Mouse (Mus musculus): ENCODE results near the gene Fam90a1a. TPM values are rescaled to one million over a fixed set of nuclear protein-coding genes. Genes with fewer than 3 reads are reported as not detected.
"Not testable (repeated sequence)": the region's sequence is repeated elsewhere in the genome, so short reads cannot be mapped to it uniquely, and the experiment has no call there.

Fam90a1a gene
- total RNA-seq (2021), result not detected
- long read RNA-seq, experiment 1, result 0 reads
- long read RNA-seq, experiment 2, result 0 reads

DNA sequence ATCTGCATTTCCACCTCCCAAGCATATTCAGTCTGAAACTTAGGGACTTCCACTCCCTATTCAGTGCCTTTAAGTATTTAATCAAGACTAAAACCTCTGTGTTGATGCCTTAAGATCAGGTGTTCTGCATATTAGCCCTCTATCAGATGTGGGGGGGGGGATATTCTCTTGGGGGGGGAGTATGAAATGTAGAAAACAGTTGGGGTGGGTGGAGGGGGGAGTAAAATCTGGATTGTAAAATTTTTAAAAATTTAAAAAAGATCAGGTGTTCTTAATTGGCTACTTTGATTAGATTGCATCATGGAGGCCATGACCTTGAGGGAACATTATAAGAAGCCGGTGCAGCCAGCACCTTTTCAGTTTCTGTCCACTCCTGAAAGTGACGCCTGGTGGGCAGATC, at the start of gene Fam90a1a:
Gene Fam90a1a (plus strand): TSS at position 301 of the 400 bp plus-strand sequence.
- intact Hi-C loops (cut with DNase I), result loop anchor here (5.0 kb wide), 1 partner anchor 201 kb away; no protein-coding TSS in a partner anchor

DNA sequence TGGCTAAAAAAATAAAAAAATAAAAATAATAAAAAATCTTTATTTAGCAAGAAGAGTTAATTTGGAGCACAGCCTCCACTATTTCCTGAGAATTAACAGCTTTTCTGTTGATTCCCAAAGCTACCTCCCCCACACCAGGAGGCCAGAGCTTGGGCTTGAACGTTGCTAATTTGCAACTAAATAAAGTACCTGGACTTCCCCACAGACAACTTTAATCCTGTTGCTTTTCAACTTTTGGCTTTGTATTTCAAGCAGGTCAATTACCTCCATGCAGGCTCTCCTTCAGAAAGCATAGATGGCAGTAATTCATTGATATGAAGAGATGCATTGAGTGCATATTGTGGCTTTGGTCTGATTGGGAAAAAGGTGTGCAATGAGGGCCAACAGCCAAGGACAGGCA, 46.6 kb upstream of the Fam90a1a start:
- DNase-seq (ENCODE audit: low spot score in 2 of 2), result no peak
- intact Hi-C loops (cut with DNase I), result no loop called here

More for the DNA sequence above, at the start of gene Fam90a1a:
- no peak for DNase-seq (ENCODE audit: low spot score in 2 of 2)

DNA sequence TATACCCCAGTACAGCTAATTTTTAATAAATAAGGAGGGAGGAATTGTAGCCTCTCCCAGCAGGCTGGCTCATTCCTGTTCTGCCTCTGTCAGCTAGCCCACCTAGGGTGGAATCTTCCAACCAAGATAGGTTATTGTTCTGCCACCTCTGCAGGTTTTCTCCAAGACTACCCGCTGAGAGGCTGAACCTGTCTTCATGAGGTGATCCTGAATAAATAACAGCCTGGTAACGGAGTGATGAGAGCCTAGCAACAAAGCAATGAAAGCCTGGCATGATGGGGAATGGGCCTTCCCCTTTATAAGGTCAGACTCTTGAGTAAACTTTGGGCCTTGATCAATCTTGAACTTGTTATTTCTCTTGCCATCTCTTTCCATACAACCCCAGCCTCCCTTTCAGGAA, 46.0 kb upstream of the Fam90a1a start:
- DNase-seq (ENCODE audit: low spot score in 2 of 2), result no peak
- intact Hi-C loops (cut with DNase I), result no loop called here

DNA sequence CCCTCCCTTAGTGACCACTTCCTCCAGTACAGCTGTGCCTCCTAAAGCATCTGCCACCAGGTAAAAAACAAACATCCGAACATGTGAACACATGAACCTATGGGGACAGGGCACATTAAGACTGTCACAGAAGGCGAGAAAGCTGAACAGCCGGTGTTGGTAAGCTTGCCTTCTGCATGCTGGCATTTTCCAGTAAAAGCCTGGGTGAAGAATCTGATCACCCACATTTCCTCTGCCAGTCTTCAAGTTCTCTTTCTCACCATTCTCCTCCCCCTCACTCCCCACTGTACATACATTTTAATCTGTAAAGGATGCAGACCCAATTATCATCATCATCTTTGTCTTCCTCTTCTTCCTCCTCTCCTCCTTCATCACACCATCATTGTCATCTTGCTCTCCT, 42.9 kb upstream of the Fam90a1a start:
- intact Hi-C loops (cut with DNase I), result no loop called here
- DNase-seq (ENCODE audit: low spot score in 2 of 2), result peak in 1 of 2 experiments; percentile 22

DNA sequence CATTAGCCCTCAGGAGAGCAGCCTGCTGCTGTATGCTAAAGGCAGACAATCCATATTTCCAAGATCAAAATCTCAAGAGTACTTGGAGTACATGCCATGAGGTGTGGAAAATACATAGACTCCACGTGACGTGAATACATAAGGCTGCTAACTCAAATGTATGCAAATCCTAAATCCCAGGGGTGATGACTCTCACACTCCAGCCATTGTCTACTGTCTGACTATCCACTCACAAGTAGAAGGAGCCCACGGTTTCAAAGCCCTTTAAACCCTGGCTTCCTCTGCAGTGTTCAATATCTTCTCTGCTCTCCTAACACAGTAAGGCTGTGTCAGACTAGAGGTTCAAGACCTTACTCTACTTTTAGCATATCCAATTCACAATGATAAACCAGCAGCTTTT, 27.8 kb upstream of the Fam90a1a start:
- intact Hi-C loops (cut with DNase I); DNase-seq (ENCODE audit: low spot score in 2 of 2): not testable (repeated sequence)

DNA sequence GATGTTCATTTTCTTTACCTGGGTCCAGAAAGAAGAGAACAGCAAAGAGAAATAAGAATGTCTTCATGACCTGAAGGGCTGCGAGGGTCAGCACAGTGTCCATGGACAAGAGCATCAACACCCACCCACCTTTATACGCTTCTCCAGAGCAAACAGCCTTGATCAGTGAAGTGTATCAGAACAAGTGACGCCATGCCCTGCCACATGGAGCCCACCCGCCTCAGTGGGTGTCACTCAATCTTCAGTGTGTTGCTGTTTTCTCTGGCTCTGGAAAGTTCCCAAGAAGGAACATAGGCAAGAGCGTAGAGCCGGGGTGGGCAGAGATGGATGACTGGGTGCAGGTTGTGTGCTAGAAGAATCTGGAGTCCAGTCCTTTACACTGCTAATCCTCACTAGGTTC, 25.9 kb upstream of the Fam90a1a start, which contains the start of gene Defb15:
Gene Defb15 (minus strand): TSS at position 101 of the 400 bp plus-strand sequence.
- DNase-seq (ENCODE audit: low spot score in 2 of 2), result no peak
- intact Hi-C loops (cut with DNase I), result no loop called here

DNA sequence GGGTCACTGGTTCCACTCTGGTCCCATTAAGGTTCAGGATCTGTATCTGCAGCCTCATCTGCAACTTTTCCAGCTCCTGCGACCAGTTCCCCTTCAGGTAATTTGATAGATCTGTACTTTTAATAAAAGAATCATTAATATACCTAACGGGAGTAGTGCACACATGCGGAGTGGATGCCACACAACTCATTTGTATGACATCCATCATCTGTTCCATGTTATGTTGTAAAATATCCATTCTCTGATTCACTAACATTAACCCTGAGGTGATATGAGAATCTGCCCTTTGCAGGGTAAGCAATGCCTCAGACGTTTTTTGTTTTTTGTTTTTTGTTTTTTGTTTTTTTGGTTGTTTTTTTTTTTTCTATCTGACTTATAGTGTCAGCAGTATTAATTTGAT, 20.5 kb upstream of the Fam90a1a start, which contains the start of gene Defb35:
Gene Defb35 (plus strand): TSS at position 301 of the 400 bp plus-strand sequence.
- DNase-seq (ENCODE audit: low spot score in 2 of 2); intact Hi-C loops (cut with DNase I): not testable (repeated sequence)

DNA sequence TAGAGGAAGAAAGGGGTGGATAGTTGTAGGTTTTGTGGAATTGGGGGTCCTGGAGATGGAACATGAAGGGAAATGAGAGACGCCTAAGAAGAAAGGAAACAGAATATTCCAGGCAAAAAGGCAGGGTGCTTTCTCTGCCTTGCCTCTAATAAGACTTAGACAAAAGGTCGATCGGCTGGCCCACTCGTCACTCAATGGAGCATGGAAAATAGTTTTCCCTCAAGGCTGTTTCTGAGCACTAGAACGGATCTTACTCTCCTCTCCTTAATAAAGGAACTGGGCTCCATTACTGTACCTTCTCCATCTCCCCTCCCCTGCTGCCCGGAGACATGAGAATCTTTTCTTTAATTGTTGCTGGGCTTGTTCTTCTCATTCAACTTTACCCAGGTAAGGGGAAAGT, 12.1 kb upstream of the Fam90a1a start, which contains the start of gene Defb13:
Gene Defb13 (plus strand): TSS at position 301 of the 400 bp plus-strand sequence.
- intact Hi-C loops (cut with DNase I), result no loop called here
- no peak for DNase-seq (ENCODE audit: low spot score in 2 of 2)

DNA sequence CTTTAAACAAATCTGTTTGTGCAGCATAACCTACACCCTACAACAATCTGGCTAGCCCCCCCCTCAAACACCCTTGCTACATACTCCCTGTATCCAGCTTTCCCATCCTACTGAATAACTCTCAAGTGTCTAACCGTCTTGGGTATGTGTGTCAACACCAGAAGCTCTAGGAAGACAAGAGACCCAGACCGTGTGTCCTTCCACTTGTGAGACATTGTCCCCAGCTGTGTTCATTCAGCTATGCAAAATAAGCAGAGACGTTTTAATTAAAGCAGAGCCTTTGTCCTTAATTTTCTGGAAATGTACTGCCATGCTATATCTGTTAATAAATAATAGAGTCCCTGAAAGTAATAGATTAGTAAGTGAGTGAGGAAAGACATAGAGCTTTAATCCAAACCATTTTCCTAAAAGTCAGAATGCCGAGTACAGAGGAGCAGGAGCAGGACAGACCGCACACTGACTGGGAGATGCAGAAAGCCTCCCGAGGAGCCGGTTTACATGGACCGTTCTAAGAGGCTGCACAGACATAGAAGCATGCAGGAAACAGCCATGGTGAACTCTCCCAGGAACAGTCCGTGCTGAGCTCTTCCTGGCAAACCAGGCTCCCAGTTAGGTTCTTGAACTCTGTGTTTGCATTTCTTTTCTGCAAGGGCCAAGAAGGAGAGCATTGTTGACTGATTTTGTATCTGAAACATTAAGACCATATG, 11.1 kb upstream of the Fam90a1a start:
- intact Hi-C loops (cut with DNase I), result no loop called here
- no peak for DNase-seq (ENCODE audit: low spot score in 2 of 2)

DNA sequence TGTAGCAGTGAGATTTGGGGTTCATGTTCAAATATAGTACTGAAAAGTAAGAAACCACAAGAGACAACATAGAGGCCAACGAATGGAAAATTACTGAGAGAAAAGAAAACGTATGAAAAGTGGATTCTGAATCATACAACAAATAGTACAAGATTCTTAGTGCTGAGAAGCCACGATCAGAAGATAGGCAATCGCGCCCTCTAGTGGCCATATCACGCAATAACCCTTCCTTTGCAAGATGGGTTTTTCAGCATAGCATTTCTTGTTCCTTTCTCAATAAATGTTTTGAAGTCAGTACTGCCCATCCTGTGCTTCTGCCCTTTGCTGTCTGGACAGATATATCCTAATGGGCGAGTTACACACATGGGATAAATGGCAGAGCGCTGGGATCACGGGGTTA, 3.2 kb upstream of the Fam90a1a start:
- intact Hi-C loops (cut with DNase I), result loop anchor here (5.0 kb wide), 1 partner anchor 198 kb away; no protein-coding TSS in a partner anchor

DNA sequence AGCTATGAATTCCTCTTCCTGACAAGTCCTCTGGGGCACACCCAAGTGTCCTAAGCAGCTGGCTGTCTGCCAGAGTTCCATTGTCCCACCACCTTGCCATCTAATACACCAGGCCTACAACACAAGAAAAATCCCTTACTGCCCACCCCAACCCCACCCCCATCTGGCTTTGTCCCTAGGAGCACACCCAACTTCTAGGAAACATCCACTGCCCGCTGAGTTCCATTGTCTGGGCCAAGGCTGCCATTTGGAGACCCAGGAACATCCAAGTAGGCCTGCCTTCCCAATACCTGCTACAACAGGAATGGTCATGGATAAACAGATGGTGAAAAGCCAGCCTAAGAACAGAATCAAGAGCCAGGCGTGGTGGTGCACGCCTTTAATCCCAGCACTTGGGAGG, 2.2 kb upstream of the Fam90a1a start:
- intact Hi-C loops (cut with DNase I), result loop anchor here (5.0 kb wide), 1 partner anchor 199 kb away; no protein-coding TSS in a partner anchor

More for the DNA sequence above, 3.2 kb upstream of the Fam90a1a start:
- DNase-seq (ENCODE audit: low spot score in 2 of 2), result peak; percentile 69 to 74

DNA sequence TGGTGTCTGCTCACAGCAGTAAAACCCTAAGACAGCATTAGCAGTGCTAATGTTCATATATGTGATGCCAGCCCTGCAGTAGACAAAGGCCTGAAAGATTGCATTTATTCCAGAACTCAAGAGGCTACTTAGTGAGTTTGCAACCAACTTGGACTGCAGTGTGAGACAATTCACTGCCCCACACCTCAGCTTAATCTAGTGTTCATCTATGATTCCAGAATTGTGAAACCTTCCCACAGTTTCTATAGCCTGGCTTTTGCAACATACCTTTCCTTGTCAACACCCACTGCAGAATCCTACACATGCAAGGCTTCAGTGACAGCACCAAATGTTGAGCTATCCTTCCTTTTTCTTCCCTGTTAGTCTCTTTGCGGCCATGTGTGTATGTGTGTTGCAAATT, 8.1 kb downstream of the Fam90a1a start:
- intact Hi-C loops (cut with DNase I), result loop anchor here (10.0 kb wide), 1 partner anchor 972 kb away; no protein-coding TSS in a partner anchor
- no peak for DNase-seq (ENCODE audit: low spot score in 2 of 2)

More for the DNA sequence above, 2.2 kb upstream of the Fam90a1a start:
- DNase-seq (ENCODE audit: low spot score in 2 of 2), result no peak

DNA sequence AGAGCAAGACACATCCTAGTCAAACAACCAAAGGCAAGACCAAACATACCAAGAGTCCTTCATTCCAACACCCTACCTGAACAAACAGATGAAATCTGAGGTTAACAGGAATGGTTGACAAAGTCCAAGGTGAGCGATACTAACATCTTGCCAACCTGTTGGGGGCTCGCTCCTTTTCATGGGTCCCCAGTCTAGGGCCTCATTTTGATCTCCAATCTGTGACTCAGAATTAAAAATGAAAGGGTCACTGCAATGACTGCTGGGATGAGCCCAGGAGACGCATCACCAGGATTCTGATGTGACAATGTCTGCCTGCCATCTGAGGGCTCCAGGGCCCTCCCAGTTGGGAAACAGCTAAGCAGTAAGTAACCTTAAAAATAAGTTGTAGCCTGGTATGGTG, 11.0 kb downstream of the Fam90a1a start, which contains the start of gene Ccdc70:
Gene Ccdc70 (plus strand): TSS at position 301 of the 400 bp plus-strand sequence.
- DNase-seq (ENCODE audit: low spot score in 2 of 2), result no peak
- intact Hi-C loops (cut with DNase I), result loop anchor here (10.0 kb wide), 1 partner anchor 975 kb away; no protein-coding TSS in a partner anchor

DNA sequence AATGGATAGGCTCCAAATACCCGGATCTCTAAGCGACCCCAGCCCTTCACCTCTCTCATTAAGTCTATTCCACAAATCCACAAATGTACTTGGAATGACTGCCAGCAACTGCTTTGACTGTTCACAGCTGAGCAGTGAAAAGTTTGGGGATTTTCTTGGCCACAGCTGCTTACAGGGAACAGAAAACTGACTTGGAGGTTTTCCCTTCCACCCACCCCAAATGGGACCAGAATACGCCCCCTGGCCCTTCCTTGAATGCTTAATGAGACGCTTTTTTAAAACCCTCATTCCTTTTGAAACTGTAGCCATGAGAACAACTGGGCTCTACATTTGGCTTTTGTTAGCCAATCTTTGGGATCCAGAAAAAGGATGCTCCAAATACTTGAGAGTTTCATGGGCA, 19.7 kb downstream of the Fam90a1a start:
- peak; percentile 35 to 58 for DNase-seq (ENCODE audit: low spot score in 2 of 2)
- intact Hi-C loops (cut with DNase I), result no loop called here

DNA sequence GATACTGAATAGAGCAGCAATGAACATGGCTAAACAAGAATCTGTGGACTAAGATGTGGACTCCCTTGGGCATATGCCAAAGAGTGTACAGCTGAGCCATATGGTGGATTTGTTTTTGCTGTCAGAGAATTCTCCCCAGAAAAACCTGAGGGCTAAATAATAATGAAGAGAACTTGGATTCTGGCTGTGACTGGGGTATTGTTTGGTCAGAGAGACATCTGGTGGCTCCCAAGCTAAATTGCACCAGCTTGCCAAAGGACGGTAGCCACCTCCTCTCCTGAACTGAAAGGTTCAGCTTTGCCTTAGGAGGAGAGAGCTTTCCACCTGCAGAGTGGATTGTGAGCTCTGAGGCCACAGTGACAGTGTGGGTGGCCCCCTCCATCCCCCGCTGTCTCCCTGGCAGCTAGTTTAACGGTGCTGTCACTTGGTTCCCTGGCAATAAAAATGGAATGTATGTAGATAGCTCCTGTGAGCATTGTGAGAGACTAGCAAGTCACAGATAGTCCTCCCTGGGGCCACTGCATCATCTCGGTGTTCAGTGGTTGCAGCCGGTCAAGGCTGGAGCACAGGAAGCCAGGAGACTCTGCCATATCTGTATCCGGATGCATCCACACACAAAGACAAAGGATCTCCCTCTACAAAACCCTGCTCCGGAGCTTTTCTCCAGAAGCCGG, 23.3 kb downstream of the Fam90a1a start:
- intact Hi-C loops (cut with DNase I), result no loop called here
- peak; percentile 43 to 58 for DNase-seq (ENCODE audit: low spot score in 2 of 2)

DNA sequence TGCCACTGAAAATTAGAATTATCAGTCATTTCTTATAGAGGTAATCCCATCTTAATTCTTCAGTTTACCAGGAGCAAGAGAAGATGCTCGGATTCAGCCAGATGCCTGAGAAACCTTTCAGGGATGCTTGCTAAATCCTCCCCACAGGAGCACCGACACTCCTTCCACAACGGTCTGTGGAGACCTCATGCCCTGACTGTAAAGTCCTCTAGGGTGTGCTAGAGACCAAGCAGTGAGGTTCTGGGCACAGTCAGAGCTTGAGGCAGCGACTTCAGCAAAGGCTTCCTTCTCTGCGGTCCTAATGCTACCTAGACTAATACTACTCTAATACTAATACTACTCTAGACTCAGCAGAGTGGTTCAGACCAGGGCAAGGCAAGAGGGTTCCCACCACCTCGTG, 33.7 kb downstream of the Fam90a1a start:
- intact Hi-C loops (cut with DNase I), result loop anchor here (5.0 to 10.0 kb wide), 3 partner anchors 55 to 413 kb away; partner anchors contain the start of gene Nek3

DNA sequence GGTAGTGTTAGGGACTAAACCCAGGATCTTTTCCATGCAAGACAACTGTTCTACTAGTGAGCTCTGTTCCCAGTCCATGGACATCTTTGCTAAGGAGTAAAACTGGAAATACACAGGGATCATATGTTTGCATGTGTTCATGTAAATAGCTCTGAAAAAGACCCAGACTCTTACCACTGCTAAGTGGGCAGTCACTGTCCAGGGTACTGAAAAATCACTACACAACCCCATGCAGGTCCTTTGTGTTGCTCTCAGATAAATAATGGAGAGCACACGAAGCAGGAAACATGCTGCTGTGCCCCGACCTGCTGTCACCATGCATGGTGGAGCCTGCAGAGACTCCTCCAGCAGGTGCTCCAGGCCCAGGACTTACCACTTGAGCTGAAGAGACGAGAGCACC, 36.7 kb downstream of the Fam90a1a start:
- no peak for DNase-seq (ENCODE audit: low spot score in 2 of 2)
- intact Hi-C loops (cut with DNase I), result loop anchor here (10.0 kb wide), 1 partner anchor 410 kb away; no protein-coding TSS in a partner anchor

More for the DNA sequence above, 33.7 kb downstream of the Fam90a1a start:
- DNase-seq (ENCODE audit: low spot score in 2 of 2), result peak; percentile 64 to 70

DNA sequence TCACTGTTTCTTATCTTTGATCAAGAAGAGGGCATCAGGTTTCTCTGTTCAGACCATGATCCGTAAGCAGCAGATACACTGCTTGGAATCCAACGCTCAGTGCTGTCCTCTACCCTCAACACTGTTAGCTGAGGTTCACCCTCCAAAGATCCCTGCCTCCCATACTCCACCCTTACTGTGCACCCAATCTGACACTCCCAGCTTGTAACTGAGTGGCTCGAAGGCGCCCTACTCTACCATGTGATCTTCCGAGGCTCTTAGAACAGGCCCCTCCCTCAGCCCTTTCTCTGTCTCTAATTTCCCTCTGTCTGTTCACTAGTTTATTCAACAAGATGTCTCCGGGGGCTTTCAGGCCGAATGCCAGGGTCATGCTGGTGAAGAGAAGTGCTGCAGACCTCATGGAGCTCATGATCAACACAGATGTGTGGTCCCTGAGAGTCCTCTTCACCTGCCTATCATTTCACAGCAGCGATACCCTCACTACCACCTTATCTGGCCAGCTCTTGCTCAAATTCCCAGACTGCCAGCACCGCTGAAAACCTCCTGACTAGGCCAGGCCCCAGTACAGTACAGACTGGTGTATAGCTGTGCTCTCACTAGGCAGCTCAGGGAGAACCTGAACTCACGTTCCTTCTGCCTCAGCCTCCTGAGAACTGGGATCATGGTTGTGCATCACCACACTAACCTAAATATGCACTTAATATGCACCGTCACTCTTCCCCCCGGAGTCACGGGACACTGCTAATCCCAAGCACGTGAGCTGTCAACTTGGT, 46.4 kb downstream of the Fam90a1a start:
- intact Hi-C loops (cut with DNase I), result no loop called here
- no peak for DNase-seq (ENCODE audit: low spot score in 2 of 2)

DNA sequence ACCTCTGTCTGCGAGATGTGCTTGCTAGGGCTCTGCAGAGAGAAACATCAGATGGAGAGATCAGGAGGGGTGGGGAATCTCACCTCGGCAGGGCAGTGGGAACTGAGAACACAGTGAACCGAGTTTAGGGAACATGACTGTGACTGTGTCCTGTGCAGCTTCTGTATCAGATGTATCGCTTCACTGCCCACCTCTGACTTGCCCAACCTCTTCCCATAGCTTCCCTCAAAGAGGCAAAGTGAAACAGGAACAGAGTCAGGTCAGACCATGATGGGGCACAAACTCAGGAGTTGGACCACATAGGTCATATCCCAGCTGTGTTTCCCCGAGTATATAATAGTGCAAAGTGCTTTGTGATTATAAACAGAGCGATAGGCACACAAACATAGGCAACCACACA, 47.9 kb downstream of the Fam90a1a start:
- intact Hi-C loops (cut with DNase I), result no loop called here
- no peak for DNase-seq (ENCODE audit: low spot score in 2 of 2)
